Mouse (Mus musculus) limb, embryonic 14.5 days (tissue): Measurements from ENCODE around the gene Arl4d. TPM values are rescaled to one million over a fixed set of nuclear protein-coding genes. Genes with fewer than 3 reads are reported as not detected.

Source experiments
- ATAC-seq: fragments of 200-750 bp; cut with Nextera tagmentation; 2 replicates; pipeline ENCODE4 v1.8.0; 2017; ENCODE audit warnings: low read depth, moderate number of reproducible peaks, moderate TSS enrichment; ENCODE audit not compliant: low FRiP score
- DNase-seq: peaks from one replicate; pipeline ENCODE4 v3.0.0-alpha.2; 2015; ENCODE audit warnings: low spot score
- H3K27ac ChIP-seq: fragments of 300-500 bp; sonication (generic); replicated peaks from 2 replicates; pipeline ENCODE4 v1.5.1; 2014; ENCODE audit warnings: low read depth, mild to moderate bottlenecking, low read length, moderate library complexity, mixed read lengths
- H3K27me3 ChIP-seq: fragments of 300-500 bp; sonication (generic); 2 replicates; pipeline ENCODE4 v1.6.1; 2014; ENCODE audit warnings: low read length, mixed read lengths; ENCODE audit not compliant: control insufficient read depth, insufficient read depth
- H3K36me3 ChIP-seq: fragments of 300-500 bp; sonication (generic); 2 replicates; pipeline ENCODE4 v1.6.1; 2014; ENCODE audit warnings: mild to moderate bottlenecking, low read length, moderate library complexity, mixed read lengths; ENCODE audit not compliant: control insufficient read depth, insufficient read depth
- H3K4me1 ChIP-seq: fragments of 300-500 bp; sonication (generic); 2 replicates; pipeline ENCODE4 v1.6.1; 2014; ENCODE audit warnings: antibody characterized with exemption, low read length, mixed read lengths; ENCODE audit not compliant: control insufficient read depth, insufficient read depth
- H3K4me2 ChIP-seq: fragments of 300-500 bp; sonication (generic); replicated peaks from 2 replicates; pipeline ENCODE4 v1.6.1; 2014; ENCODE audit warnings: low read depth, mild to moderate bottlenecking, low read length, moderate library complexity; ENCODE audit not compliant: severe bottlenecking
- H3K4me3 ChIP-seq: fragments of 300-500 bp; sonication (generic); replicated peaks from 2 replicates; pipeline ENCODE4 v1.5.1; 2014; ENCODE audit warnings: low read length
- H3K9ac ChIP-seq: fragments of 300-500 bp; sonication (generic); 2 replicates; pipeline ENCODE4 v1.6.1; 2014; ENCODE audit warnings: mild to moderate bottlenecking, low read depth, low read length, moderate library complexity; ENCODE audit not compliant: severe bottlenecking
- H3K9me3 ChIP-seq: fragments of 300-500 bp; sonication (generic); 2 replicates; pipeline ENCODE4 v1.6.1; 2016; ENCODE audit warnings: low read length; ENCODE audit not compliant: control insufficient read depth
- POLR2A ChIP-seq: fragments of 200-500 bp; IDR thresholded peaks from 2 replicates; pipeline ENCODE4 v1.8.0; 2012; ENCODE audit warnings: inconsistent platforms, mild to moderate bottlenecking, moderate library complexity, borderline replicate concordance; ENCODE audit not compliant: insufficient read depth, insufficient read length; ENCODE audit errors: extremely low read depth
- WGBS: fragments of 180-500 bp; shearing (Covaris S2); extraction: QIAGEN DNeasy Blood & Tissue Kit; methylation state at CpG from one replicate; pipeline ENCODE4 v1.1.7; 2014; 5-methylcytosine and 5-hydroxymethylcytosine counted together
- polyA plus RNA-seq, 2 experiments: library from polyadenylated mRNA; depleted of rRNA in 1 of 2; stranded (reverse) in 1 of 2; unstranded in 1 of 2; fragments of >200 nt; fragmentation: Nextera tagmentation in 1 of 2; extraction: Ambion mirVana in 1 of 2; gene quantifications; 2 replicates each; pipeline versions ENCODE4 v1.2.1 to v1.2.3; 2012 to 2014

Gene Arl4d
- polyA plus RNA-seq, 2 experiments: 3.6 to 4.2 TPM

DNA sequence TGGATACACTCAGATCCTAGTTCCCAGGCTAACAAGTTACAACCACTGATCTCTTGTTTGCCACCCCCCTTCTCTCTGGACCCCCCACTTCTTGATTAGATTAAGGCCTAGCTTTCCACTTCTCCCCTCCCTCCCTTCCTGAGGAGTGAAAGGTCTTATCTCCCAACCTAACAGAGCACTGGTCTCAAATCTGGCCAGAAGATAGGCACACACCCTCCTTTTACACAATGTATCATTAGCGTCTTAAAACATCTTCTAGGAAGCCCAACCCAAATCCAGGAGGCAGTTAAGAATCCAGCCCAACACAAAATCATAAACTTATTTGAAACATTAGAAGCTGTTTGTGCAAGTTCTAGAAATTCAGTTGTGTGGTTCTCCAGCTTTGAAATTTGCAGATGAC, 5.0 kb downstream of the Arl4d start:
- 78% methylated on average over 1 of the region's 1 CpGs for WGBS
- no peak overlapping the region for H3K4me2 ChIP-seq
- no peaks in the 10 kb centered on the region for H3K9me3 ChIP-seq
- no peak overlapping the region for H3K27ac ChIP-seq
- no peaks in the 10 kb centered on the region for H3K27me3 ChIP-seq
- no peak for TF ChIP-seq POLR2A
- no peaks in the 10 kb centered on the region for H3K4me1 ChIP-seq
- H3K9ac ChIP-seq: no peak overlapping the region
- DNase-seq: no peak
- ATAC-seq: no peak
- H3K36me3 ChIP-seq: no peaks in the 10 kb centered on the region
- no peak overlapping the region for H3K4me3 ChIP-seq

DNA sequence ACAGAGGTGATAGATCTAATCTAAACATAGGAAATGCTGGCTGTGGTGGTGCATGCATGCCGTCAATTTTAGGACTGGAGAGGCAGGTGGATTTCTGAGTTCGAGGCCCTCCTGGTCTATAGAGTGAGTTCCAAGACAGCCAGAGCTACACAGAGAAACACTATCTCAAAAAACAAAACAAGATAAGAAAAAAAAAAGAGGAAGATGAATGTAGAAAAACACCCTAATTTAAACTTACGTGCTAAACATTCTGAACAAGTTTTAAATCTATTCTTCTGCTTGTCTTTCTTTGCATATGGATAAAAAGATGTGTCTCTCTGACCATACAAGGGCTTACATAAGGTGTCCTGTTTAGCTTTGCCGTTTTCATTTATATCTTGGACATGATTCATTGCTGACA, 5.9 kb downstream of the Arl4d start:
- Histone ChIP-seq H3K4me3 (no peak overlapping the region), H3K9ac (no peak overlapping the region), H3K36me3 (no peaks in the 10 kb centered on the region), H3K4me2 (no peak overlapping the region), H3K9me3 (no peaks in the 10 kb centered on the region), H3K27me3 (no peaks in the 10 kb centered on the region), H3K4me1 (no peaks in the 10 kb centered on the region), H3K27ac (no peak overlapping the region)
- DNase-seq: no peak
- no peak for TF ChIP-seq POLR2A
- whole genome bisulfite sequencing: 84% methylated on average over 4 of the region's 4 CpGs
- no peak for ATAC-seq

DNA sequence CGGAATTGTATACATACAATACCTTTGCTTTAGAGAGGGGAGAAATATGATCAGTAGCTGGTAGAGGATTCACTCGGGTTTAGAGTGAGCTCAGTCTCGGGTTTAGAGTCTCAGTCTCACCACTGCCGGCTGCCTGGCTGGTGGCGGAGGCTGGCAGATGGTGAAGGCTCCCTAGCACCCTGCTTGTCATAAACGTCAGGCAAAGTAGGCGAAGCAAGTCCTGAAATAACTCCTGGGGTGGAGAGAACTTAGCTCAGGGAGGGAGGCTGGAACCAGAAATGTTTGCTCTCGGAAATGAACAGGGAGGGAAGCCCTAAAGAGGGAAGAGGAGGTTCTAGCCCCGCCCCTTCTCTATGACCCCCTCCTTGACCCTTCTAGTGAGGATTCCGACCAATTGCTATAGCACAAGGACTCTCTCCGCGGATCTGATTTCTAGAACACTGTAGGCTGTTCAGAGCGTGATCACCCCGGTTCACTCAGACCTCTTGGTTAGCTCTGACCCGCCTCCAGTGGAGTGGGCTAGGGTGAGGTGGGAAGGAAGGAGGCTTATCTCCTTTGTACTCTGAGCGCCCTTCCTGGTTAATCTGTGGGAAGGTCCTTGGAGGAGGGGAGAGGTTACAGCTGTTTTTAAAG, 7.8 kb downstream of the Arl4d start:
- Histone ChIP-seq H3K36me3 (no peaks in the 10 kb centered on the region), H3K9ac (no peak overlapping the region), H3K9me3 (no peaks in the 10 kb centered on the region), H3K4me3 (no peak overlapping the region), H3K27ac (no peak overlapping the region), H3K4me1 (no peaks in the 10 kb centered on the region), H3K27me3 (no peaks in the 10 kb centered on the region), H3K4me2 (no peak overlapping the region)
- WGBS: 30% methylated on average over 16 of the region's 16 CpGs
- ATAC-seq: no peak
- TF ChIP-seq POLR2A: no peak
- DNase-seq: no peak

DNA sequence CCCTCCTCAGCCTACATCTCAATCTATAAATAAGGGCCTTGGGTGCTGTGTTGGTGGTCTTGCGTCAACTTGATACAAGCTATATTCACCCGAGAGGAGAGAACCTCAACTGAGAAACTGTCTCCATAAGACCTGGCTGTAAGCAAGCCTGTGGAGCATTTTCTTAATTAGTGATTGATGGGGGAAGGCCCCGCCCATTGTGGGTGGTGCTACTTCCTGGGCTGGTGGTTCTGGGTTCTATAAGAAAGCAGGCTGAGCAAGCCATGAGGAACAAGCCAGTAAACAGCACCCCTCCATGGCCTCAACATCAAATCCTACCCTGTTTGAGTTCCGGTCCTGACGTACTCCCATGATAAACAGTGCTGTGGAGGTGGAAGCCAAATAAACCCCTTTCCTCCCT, 8.8 kb downstream of the Arl4d start:
- no peak overlapping the region for H3K4me2 ChIP-seq
- no peaks in the 10 kb centered on the region for H3K9me3 ChIP-seq
- H3K4me3 ChIP-seq: no peak overlapping the region
- H3K36me3 ChIP-seq: no peaks in the 10 kb centered on the region
- H3K4me1 ChIP-seq: no peaks in the 10 kb centered on the region
- no peak overlapping the region for H3K27ac ChIP-seq
- H3K27me3 ChIP-seq: no peaks in the 10 kb centered on the region
- DNase-seq (no peak), ATAC-seq (no peak)
- H3K9ac ChIP-seq: no peak overlapping the region
- TF ChIP-seq POLR2A: no peak
- WGBS: 86% methylated on average over 5 of the region's 5 CpGs

DNA sequence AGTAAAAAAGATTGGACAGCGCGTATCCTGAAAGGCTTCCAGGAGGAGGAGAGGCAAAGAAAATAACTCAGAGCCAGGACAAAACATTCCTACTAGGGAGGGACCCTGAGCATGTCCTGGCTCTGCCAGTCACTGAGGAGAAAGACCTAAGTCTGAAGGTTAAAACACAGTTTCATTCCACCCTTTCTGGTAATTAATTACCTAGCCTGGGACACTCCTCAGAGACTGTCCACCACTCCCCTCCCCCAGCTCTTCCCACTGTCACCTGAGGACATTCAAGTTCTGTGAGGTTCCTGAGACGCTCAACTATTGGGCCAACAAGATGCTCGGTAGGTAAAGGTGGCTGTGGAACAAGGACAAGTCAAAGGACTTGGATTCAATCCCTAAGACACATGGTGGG, 10.0 kb downstream of the Arl4d start:
- no peak for ATAC-seq
- no peaks in the 10 kb centered on the region for H3K36me3 ChIP-seq
- no peak overlapping the region for H3K9ac ChIP-seq
- H3K4me2 ChIP-seq: no peak overlapping the region
- H3K9me3 ChIP-seq: no peaks in the 10 kb centered on the region
- H3K4me1 ChIP-seq: no peaks in the 10 kb centered on the region
- no peak for DNase-seq
- no peaks in the 10 kb centered on the region for H3K27me3 ChIP-seq
- H3K27ac ChIP-seq: no peak overlapping the region
- WGBS: 86% methylated on average over 4 of the region's 4 CpGs
- TF ChIP-seq POLR2A: no peak
- no peak overlapping the region for H3K4me3 ChIP-seq

DNA sequence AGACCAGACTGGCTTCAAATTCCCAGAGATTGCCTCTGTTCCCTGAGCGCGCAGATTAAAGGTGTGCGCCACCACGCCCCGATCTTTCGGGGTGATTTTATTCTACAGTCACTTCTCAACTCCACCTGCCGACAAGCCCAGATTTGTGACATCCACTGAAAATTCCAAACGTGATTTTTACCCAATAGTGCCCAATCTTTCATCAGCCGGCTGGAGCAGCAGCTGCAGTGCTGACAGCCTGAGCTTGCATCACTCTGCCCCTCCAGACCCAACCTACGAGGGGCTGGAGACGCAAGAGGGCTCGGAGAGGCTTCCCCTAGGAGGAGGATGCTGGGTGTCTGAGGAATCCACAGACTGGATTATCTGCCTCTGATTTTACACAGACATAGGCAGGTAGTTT, 12.3 kb downstream of the Arl4d start:
- Histone ChIP-seq H3K4me1 (no peaks in the 10 kb centered on the region), H3K9me3 (no peaks in the 10 kb centered on the region), H3K27ac (no peak overlapping the region), H3K36me3 (no peaks in the 10 kb centered on the region), H3K4me2 (no peak overlapping the region), H3K4me3 (no peak overlapping the region), H3K9ac (no peak overlapping the region), H3K27me3 (no peaks in the 10 kb centered on the region)
- no peak for ATAC-seq
- DNase-seq: no peak
- WGBS: 75% methylated on average over 12 of the region's 12 CpGs
- TF ChIP-seq POLR2A: no peak
